Mouse (Mus musculus) T-helper 1 cell (primary cell): ENCODE measurements at regions not wholly inside any gene's neighbourhood (a gene's known extent, or its start where the extent isn't known, plus 50 kb on each side); places are given as distances from the start of the nearest gene placed in this dataset.

Experiments used
- in situ Hi-C: fragments of 300-600 bp; cut with MboI, MseI; formaldehyde crosslinking; loops from one replicate; pipeline ENCODE4 v1.15.1; 2025; ENCODE audit warnings: high pct_unique_total_duplicates

DNA sequence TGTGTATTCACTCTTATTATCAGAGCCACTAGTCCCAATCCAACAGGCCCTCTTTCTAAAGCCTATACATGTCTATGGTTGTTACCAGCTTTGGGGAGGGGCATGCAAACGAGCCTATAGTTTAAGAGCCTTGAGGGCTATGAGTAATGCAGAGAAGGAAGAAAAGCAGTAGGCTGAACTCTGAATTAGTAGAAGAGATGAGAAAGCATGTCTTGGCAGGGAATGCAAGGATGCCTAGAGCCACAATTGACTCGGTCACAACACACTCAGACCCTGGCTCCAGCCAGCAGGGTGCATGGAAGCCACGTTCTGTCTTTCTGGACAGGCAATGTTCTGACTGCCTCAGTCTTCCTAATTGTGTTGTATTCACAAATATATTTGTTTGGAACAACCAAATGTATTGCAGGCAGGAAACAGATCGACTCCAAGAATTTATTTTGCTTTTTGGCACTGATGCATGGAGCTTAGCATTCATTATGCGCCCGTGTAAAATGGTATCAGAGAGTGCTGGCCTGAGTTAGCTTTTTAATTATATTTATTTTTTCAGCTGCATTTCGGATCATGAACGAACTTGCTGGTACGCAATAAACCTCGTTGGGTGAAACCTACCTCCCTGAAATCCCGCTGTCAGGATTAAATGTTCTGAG lies 110.2 kb downstream of the Rybp start:
- in situ Hi-C loops = no loop called here

DNA sequence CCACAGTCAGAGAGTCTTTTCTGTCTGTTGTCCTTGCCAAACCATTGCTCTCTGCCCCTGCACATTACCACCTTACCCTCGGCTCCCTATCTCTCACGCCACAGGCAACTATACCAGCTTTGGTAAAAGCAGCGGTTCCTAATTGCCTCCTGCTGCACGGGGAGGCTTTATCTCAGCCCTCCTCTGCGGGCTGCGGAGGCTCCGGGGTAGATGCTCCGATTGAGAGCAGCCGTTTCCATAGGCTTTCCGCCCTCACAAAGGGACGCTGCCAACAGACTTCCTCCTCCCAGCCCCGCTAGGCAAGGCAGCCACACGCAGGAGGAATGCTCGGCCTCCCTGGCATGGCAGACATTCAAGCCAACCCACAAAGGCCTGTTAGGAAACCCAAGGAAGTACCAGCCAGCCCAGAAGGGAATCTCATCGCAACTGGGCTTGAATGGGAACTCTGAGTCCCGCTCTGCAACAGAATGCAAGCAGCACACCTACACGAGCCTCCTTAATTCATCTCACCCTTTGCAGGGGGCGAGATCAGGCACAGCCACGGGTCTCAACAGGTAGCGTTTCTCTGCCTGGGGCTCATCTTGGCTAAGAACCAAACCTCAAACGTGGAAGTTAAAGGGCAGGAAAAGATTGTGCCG lies 116.5 kb downstream of the Rybp start:
- in situ Hi-C loops = no loop called here

DNA sequence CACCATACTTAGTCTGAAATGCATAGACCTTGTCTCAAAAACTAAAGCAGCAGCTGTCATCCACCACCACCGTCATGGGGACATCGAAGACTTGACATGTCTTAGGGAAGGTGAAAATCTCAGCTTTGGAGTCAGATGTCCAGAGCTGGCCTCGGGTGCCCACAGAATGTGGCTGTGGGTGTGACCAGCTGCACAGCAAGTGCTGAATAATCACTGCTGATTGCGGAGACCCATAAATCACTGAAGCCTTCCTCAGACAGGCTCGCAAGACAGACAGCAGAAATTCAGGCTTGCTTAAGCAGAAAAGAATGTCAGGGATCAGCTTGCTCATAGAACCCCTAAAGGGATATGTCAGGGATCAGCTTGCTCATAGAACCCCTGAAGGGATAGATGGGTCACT lies 120.0 kb downstream of the Rybp start:
- in situ Hi-C loops = no loop called here

DNA sequence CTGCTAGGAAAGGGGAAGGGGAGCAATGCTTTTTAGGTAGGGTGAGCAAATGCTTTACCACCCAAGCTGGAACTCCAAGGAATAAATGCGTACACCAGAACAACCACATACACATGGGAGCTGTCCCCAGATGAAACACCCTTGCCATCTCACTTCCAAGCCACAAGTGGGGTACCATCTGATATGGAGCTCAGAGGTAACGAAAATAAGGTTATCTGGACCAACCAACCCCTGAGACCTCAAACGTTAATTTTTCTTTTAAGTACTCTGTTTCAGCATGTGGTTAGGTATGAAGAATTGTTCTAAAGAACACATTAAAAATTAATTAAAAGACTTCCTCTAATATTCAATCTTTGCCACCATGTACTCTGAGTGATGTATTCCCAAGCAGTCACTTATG lies 121.5 kb downstream of the Rybp start:
- in situ Hi-C loops = no loop called here

DNA sequence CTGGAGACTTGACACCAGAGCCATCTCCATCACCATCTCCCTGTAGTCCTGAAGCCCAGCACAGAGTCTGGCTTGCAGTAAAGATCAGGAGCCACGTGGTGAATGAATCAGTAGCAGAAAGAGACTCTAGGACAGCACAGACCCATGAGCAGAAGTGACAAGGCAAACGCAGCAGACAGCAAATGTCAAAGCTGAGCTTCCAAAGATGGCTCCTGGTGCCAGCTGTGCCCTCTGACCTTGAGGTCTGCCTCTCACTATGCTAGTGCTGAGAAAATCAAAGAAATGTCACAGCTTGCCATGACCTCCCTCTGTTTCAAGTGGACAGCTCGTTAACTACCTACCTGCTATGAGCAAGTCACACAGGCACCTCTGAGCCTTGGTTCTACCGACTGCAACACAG lies 123.1 kb downstream of the Rybp start:
- in situ Hi-C loops = no loop called here

DNA sequence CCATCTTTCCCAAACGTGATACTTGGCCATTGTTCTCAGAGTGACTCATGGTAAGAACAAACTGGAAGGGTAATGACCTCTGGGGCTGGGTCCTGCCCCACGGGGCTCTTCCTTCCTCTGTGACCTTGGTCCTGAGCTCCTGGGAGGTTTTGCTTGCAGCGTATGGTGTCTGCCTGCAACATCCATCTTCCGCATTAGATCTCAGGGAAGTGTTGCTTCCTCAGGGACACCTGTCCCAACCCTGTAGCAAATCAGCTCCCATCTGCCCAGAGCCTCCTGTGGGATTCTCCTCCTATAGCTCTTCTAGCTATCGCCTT lies 123.5 kb downstream of the Rybp start:
- in situ Hi-C loops = no loop called here

DNA sequence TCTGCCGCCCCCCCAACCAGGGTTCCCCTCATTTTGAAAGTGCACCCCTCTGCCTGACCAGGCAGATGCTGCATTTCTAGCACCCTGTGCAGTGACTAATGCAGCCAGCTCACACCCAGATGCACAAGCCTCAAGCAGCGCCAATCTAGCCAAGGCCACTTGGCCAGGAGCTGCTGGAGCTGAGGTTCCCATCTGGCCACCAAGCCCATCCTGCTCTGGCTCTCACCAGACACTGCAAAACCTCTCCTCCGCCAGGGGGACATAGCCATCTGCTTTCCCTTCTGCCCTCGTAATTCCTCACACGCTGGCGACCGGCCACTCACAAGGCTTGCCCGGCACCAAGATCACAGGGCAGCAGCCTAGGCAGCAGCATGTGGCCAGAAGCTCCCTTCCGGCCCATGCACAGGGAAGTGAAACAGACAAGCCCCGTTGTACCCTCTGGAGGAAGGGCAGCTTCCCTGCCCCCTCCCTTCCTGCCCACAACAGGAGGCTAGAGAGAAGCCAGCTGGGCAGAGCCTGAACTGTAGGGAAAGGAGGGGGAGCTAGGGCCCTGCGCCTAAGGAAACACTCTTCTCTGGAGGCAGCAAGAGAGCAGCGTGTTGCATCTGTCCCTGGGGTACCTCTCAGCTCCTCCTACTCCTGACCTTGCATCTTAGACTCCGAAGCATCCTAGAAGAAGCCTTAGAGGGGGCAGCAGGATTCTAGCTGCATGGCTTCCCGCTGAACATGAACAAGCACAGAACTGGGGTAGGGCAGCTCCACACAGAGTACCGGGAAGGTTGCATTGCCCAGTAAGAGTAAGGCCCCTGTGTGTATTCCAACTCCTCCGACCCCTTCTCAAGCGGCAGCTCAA lies 124.1 kb downstream of the Rybp start:
- in situ Hi-C loops = no loop called here

DNA sequence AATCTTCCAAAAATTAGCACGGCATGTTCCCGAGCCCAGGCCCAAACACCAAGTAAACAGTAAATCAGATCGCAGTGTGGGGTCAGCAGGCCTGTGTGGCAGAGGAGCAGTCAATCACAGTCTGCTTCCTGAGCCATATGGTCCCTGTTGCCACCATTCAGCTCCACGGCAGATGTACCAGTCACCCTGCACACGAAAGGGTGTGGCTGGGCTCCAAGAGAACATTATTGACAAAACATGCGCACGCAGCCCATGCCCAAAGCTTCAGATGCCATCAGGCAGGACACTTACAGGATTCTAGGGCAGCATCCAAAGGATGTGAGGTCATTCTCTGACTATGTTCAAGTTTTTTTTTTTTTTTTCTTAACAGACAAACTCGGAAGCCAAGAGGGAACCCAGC lies 126.6 kb downstream of the Rybp start:
- in situ Hi-C loops = no loop called here

DNA sequence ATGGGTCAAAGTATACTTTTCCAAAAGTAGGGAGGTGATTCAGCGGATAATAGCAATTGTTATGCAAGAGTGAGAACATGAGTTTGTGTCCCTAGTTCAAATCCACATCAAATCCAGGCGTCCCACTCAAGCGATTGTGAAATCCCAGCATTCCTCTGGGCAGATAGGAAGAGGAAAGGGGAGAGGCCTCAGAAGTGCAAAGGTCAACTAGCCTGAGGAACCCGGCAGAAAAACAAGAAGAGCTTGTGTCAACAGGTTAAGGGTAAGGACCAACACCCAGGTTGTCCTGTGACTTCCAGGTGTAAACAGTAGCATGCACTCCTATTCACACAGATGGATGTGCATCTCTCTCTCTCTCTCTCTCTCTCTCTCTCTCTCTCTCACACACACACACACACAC lies 127.5 kb downstream of the Rybp start:
- in situ Hi-C loops = no loop called here

DNA sequence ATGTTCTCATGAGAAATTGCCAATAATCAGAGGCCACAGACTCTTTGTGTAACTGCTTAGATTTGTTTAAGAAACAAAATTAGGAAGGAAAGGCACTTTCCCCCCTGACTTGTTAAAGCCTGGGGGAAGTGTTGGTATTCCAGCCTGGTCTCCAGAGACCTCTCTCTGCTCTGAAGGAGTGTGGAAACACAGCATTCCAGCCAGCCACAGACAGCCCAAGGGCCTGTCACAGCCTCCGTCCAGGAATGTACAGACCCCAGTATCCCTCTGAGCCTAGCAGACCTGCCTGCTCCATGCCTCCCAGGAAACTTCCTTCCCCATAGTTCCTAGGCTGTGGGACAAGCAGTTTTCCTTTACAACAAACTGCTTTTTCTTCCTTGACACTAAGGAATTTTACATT lies 128.0 kb downstream of the Rybp start:
- in situ Hi-C loops = no loop called here

DNA sequence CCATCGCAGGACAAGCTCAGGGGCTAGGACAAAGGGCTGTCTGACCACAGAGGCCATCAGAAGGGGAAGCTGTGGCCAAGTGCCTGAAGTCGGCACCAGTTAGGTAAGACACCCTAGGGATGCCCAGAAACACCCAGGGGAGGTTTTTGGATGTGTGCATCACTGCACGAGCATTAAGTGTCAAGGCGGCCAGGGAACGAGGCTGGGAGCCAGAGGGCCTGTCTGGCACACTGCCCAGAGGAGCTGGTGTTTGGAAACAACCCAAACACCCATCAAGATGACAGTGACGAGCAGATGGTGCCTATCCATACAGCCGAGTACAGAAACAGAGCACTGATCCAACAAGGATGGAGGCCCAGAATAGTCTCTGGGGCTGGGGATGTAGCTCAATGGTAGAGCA lies 130.0 kb downstream of the Rybp start:
- in situ Hi-C loops = no loop called here

DNA sequence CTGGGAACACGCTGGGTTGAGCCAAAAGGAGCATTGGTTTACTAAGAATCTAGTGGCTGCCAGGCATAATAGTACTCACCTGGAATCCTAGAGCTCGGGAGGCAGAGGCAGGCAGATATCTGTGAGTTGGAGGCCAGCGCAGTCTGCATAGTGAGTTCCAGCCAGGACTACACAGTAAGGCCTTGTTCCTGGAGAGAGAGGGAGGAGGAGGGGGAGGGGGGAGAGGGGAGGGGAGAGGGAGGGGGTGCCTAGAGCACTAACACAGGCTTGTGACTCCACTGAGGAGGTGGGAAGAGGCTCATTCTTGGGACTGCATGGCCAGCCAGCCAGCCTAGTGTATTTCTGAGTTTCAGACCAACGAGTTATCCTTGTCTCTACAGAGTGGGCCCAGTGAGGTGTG lies 131.1 kb downstream of the Rybp start:
- in situ Hi-C loops = no loop called here

DNA sequence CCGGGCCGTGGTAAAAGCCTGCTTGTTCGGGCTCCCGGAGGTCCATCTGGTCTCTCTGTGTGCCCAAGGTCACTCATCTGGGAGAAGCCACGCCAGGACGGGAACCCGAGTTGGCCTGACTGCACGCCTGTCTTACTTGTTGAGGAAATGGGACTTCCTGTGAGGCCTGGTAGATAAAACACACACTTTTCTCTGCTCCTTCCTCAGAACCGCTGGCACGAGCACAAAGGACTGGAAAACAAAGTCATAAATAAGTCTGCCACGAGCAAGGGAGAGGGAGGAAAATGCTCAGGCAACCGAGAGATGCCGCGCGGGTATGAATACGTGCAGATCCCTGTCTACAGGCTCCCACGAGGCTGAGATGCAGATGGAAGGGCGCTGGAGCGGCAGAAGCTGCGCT lies 131.6 kb downstream of the Rybp start:
- in situ Hi-C loops = no loop called here

DNA sequence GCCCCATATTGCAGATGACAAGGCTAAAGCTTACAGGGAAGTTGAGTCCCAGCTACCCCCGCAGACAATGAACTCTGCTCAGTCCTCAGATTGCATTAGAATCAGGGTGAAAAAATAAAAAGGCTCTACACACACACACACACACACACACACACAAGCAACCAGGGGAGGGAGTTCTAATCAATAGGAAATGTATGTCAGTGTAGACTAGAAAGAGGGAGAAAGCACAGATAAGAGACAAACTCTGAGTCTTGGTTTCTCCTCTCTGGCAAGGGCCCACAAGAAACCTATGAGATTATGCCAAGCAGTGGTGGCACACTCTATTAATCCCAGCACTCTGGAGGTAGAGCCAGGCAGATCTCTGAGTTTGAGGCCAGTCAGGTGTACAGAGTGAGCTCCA lies 135.8 kb downstream of the Rybp start:
- in situ Hi-C loops = no loop called here

DNA sequence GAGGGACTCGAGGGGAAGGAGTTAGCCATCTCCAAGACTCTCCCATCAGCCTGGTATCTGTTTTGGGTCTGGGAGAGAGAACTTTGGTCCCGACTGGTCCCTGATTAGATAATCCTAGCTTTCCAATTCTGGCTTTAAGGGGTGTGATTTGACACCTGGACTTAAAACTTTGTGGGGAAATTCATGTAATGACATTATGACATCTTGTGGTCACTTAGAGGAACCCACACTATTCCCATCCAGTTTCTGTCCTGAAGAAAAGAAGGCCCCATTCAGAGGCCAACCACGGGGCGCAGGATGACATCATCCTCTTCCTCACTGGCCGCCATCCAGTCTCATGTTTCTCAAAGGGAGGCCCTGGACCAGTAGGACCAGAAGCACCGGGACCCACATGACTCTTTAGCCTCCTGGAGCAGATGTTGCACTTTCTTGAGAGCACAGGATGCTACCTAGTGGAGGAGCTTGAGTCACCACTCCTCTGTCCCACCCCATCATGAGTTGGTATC lies 136.5 kb downstream of the Rybp start:
- in situ Hi-C loops = no loop called here

DNA sequence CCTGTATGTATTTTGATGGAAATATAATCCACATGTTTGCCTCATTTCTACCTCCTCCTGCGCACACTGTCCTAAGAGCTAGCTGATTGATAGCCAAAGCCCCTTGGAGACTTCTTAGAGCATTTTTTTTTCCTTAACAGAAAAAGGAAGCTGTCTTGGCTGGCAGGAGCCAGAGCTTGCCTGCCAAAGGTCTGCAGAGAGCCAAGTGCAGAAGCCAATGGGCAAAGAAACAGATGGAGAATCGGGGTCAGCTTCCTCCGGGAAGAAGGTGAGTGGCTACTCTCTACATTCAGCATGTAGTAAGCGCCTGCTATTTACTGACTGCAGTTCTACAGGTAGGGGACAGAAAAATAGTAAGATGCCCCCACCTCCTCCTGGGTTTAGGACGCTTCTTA lies 137.8 kb downstream of the Rybp start:
- in situ Hi-C loops = no loop called here

DNA sequence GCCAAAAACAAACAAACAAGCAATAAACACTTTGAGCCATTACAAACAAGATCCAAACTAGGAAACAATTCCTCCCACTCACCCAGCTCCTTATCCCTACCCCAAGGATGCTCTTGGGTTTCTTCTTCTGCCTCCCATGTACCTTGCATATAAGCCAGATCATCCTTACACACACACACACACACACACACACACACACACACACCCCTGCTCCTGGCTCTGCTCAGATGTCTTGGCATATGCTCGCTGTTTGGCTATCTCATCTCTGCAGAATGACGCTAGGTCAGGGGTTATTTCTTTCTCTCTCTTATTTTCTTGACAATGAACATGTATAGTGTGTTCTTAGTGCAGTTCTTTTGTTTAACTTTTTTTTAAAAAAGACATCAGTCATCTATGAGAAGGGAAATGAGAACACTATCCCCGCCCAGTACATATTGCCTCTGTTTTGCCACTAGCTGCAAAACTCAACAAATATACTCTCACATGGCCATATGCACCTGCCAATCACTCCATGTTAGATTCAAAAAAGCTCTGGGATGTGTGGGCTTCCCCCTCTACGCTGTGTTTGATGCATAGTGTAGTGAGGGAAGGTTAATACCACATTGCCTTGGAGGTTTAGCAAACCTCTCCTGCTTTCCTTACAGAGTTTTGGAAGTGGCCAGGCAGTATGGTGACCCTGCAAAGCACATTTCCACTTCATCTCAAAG lies 138.4 kb downstream of the Rybp start:
- in situ Hi-C loops = no loop called here

DNA sequence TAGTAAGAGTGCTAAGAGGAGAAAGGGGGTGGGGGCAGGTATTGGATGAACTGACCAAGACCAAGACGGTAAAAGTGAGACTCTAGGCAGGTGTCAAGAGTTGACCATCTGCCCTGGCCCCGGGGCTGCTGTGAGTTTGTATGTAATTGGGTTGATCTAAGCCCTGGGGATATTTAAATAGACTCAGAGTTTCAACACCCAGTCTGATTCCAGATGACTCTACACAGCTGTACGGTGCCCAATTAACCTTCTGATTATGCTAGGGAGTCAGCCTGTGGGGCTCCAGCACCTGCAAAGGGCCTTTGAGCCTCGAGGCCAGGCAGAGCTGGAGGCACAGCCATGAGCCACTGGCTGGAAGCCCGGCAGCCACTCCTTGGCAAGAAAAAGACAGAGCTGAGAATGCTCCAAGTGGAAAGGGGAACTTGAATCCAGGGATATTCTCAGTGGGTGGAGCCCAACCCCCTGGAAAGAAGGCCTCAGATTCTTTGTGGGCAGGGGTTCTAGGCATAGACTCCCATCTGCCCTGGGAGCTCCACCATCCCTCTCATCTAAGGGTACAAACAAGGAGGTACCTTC lies 140.8 kb downstream of the Rybp start:
- in situ Hi-C loops = no loop called here

DNA sequence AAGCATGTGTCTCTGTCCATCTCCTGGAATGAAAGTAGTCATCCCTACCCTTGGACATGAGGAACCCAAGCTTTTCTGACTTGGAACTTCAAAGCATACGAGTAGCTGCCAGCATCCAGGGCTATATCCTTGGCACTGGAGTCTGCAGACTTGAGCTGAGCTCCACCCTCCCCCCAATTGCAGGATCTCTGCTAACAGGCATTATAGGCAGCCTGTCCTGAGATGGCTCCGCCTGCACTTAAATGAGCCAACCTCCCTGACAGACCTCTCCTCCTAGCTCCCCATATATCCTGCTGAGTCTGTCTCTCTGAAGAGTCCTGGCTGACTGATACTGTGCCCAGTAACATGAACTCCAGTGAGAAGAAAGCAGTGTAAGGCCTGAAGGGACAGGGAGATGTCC lies 141.4 kb downstream of the Rybp start:
- in situ Hi-C loops = no loop called here

DNA sequence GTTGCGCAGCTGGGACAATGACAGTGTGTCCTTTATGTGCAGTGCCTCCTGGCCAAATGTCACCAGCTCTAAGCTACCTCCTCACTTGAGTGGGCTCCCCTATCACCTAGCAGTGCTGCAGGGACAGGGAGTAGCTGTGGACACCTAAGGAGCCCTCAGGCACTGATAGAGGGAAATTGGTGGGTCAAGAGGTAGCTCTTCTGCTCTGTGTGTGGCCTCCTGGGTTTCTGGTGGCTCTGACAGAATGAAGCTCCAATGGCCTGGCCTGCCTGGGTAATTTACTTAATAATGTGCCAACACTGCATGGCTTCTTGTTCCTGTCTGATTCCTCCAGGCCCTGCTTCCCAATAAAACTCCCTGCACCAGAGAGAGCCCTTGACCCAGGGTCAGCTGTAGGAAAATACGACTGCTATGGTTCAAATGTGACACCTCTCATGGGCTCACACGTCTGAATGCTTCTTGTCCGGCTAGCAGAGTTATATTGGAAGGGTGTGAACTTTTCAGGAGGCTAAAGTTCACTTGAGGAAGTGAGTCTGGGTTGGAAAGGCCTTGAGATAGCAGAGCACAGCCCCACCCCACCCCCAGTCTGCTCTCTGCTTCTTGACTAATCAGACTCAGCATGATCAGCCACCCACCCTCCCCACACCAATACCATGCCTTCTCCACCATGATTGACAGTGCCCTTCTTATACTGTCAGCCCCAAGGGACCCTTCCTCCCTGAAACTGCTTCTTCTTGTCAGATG lies 142.6 kb downstream of the Rybp start:
- in situ Hi-C loops = no loop called here

DNA sequence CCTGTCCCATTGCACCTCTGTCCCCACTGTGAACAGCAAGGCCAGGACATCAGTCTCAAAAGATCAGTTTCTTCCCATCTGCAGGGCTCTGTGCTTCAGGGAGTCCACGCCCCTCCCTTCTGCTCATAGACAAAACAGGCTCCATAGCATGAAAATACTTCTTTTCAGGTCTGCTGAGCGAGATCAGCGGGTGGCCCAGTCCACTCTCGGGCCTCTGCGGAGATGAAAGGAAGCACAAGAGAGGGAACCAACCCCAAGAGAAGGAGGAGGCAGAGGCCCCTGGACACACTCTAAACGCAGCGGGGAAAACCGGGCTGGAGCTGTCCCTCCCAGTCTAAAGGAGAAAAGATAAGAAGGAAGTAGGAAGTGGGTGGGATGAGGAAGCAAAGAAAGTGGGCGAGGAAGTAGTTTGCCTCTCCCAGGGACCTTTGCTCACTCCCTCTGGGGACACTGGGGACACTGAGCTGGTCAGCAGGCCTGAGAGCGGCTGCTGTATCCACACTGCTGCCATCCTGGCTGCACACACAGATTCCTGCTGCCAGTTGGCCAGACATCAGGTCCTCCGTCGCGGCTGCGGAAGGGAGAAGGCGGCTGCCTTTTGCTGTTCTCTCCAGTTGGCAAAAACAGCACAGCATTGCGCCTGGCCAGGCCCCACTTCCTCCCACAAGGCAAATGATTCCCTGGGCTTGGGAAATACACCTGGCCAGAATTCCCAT lies 143.5 kb downstream of the Rybp start:
- in situ Hi-C loops = no loop called here
